Mouse (Mus musculus) adrenal gland, adult (tissue): ENCODE data around the gene Slc35e4.
A peak's percentile ranks its signal among the peaks of the same experiment; 100 is the strongest.

Experiments used
- DNase-seq, 2 experiments: peaks; one replicate each; pipeline ENCODE4 v3.0.0; 2022 to 2023; ENCODE audit warnings: low spot score in 1 of 2; ENCODE audit not compliant: inconsistent age in 2 of 2

The Slc35e4 gene

GRCm38 (mm10) chr11:3876419-3876818 is 38.0 kb downstream of the Slc35e4 start:
- DNase-seq, result no peak

DNA sequence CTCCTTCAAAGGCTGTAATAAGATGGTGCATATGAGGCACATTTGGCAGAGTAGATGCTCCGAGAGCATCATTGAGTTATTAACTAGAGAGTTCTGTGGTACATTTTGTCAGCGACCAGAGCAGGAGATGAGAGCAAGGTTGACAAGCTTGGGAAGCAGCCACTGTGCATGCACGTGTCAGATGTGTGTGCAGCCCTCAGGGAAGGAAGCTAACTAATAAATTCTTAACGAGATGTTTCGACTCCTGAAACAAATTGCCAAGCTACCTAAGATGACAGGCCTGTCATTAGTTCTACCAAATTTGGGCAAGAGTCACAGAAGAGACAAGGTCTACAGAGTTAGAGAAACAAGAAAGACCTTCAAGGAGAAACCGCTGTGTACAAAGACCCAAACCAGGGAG is 50.1 kb downstream of the Slc35e4 start:
- DNase-seq, result peak in 1 of 2 experiments; percentile 52

- DNase-seq, result peak; percentile 78 to 89
Observed at GRCm38 (mm10) chr11:3863454-3864112, 50.9 kb downstream of the Slc35e4 start, which contains the start of gene Osbp2. TSS of gene Osbp2 (minus strand) at chr11:3863903.

DNA sequence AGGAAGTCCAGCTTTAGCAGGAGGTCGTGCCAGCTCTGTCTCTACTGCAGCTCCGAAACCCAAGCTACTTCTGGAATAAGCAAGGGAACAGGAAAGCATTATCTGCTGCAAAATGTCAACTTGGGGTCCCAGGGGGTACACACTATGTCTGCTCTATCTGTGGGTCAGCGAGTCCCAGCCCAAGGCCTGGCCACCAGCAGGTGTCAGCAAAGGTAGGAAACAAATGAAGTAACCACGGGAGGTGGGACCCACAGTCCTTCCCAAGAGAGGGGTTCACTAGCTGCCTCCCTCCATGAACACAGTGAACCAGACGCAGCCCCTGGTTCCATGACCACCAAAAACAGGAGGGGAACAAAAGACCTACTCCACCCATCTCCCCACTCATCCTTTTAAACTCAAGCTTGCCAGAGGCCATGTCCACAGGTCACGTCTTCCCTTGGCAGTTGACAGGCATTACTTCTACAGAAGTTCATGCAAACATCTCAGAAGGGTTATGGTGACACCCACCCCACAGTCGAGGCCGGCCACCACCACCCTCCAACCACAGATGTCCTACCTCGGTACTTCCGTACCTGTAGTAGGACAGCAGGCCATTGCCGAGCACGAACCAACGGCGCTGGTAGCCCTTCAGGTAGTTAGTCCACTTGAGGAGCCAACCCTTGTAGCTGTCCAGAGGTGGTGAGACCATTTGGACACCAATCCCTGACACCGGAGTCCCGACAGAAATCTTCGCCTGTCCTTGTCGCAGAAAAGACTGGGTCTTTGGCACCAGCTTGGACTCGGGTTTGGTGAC is 51.6 kb downstream of the Slc35e4 start:
- peak in 1 of 2 experiments; percentile 30 for DNase-seq

GRCm38 (mm10) chr11:3860361-3860760 is 54.1 kb downstream of the Slc35e4 start:
- no peak for DNase-seq

DNA sequence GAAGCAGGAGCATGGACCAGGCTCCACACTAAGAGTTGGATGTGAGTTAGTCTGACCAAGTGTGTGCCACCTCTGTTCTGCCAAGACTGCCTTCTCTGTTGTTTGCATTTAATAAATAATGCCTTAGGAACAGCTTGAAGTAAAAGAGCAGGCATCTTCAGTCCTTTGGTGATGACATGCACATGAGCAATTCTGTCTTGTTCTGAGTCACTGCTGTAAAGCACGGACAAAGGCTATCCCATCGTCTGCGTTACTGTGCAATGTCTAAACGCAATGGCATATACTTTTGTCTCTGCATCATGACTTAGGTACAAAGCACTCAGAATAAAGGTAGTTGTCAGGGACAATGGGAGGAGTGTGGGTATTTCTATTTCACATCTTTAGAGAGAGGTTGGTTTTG is 54.7 kb downstream of the Slc35e4 start:
- no peak for DNase-seq

DNA sequence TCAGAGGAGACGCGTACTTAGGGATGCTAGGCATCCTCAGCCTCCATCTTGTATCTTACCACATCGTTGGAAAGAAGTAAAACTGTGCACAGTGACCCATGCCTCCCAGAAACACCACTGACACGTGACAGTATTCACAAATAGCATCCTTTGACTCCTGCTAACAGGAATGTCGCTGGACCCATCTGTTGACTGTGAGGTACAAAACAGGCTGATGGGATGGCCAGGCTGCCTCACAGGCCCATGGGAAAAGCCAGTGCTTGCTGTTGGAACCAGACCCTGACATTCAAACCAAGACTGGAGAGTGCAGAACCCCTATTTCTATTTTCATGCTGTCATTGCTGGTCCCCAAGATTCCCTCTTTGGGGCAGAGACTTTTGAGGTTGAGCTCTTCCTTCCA is 56.6 kb downstream of the Slc35e4 start:
- no peak for DNase-seq
